Mouse (Mus musculus): ENCODE results near the gene Smad3.

Smad3 gene

DNA sequence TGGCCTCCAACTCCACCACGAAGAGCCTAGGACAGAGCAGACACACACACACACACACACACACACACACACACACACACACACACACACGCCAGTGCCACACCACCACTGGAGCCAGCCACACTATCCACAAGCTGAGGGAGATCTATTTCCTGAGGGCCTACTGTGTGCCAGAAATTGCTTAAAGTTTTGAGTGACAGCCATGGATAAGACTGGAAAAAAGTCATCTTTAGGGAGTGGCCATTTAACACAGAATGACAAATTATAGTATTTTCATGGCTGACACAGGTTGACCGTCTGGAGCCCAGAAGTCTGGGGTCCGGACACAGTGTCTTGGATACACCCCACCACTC, 55.9 kb downstream of the Smad3 start:
- DNase-seq (ENCODE audit: low spot score in 2 of 2), result no peak

DNA sequence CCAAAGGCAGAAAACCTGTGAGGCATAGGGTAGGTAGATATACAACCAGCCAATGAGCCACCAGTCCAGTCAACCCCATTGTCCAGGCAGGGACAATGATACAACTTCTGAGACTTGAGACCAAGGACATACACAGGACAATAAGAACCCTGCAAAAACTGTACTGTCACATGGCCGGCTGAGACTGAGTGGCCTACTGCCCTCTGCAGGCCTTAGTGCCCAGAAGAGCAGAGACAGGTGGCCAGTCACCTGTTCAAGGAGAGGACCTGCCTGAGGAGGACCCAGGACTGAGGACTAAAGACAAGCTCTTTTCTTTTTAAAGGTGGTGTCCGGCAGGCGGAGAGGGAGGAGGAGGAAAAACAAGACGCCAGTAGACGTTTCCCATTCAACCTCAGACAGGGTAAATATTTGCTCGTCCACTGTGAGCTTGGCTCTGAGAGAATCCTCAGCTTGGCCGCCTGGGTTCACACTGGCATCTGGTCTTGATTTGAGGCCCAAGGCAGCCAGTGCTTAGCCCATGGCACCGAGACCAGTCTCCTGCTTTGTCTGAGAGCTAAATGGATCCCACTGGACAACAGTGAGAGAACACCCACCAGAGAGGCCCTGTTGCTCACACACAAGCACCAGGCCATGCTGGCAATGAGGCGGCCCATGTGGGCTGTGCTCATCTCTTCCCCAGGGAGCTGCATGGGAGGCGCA, 56.4 kb downstream of the Smad3 start:
- no peak for DNase-seq (ENCODE audit: low spot score in 2 of 2)

DNA sequence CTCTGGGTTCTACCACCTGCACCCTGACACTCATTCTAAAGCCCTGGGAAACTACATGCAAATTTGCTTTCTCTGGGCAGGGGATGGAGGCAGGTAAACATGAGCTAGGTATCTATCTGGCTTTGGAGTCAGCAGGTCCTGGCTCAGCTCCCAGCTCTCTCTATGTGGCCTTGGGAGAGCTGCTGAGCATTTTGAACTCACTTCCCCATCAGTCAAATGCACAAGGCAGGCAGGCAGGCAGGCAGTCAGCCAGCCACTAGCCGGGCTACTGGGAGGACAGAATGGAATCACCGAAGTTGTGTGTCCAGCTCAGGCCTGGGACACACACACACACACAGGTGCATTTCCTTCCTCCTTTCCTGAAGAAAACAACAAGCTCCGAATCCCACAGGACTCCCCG, 58.6 kb downstream of the Smad3 start:
- no peak for DNase-seq (ENCODE audit: low spot score in 2 of 2)

- no peak for DNase-seq (ENCODE audit: low spot score in 2 of 2)
Measured at GRCm38 (mm10) chr9:63698320-63699045, 59.3 kb downstream of the Smad3 start.

- no peak for DNase-seq (ENCODE audit: low spot score in 2 of 2)
Measured at GRCm38 (mm10) chr9:63697606-63698005, 60.2 kb downstream of the Smad3 start.

DNA sequence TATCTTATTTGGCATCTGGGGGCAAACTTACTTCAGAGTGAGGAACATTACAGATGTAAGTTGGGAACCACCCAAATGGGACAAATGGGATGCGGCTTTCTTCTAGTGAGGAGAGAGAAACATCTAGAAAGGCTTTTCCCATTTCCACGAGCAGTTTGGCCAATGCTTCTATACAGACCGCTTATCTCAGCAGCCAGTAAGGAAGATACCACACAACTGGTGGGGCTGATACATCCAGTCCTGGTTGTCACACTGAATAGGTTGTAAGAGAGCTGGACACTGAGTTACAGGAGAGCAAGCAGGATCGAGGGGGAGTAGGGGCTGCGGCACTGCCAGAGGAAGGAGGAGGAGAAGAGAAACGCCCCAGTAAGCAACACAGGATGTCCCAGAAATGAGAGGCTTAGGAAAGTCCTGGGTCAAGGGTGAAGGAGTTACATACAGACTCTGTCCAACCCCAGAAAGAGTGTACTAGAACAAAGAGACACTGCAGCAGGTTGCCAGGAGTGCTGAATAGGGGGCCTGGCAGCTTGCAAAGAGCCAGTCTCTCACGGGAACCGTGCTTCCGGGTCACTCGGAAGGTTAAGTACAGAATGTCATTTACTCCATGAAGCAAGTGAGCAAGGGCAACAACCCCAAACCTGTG, 61.2 kb downstream of the Smad3 start:
- no peak for DNase-seq (ENCODE audit: low spot score in 2 of 2)

GRCm38 (mm10) chr9:63691960-63692359, 65.8 kb downstream of the Smad3 start:
- DNase-seq (ENCODE audit: low spot score in 2 of 2), result no peak

DNA sequence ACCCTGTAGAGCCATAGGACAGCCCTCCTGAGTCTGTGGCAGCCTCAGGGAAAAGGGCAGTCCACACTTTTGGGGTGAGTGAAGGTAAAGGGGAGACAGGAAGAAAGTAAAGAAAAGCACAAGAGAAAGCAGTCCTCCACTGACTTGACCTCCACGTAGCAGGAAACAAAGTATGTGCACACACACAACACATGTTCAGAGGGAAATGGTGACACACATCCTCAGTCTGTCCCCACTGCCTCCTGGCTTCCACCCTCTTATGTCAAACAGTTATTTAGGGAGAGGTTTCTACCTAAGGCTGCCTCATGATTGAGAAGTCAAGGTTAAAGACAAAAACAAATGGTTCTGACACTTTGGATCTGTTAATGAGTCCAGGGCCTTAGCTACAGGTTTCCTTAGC, 67.3 kb downstream of the Smad3 start:
- no peak for DNase-seq (ENCODE audit: low spot score in 2 of 2)

GRCm38 (mm10) chr9:63687413-63688015, 70.3 kb downstream of the Smad3 start:
- no peak for DNase-seq (ENCODE audit: low spot score in 2 of 2)

DNA sequence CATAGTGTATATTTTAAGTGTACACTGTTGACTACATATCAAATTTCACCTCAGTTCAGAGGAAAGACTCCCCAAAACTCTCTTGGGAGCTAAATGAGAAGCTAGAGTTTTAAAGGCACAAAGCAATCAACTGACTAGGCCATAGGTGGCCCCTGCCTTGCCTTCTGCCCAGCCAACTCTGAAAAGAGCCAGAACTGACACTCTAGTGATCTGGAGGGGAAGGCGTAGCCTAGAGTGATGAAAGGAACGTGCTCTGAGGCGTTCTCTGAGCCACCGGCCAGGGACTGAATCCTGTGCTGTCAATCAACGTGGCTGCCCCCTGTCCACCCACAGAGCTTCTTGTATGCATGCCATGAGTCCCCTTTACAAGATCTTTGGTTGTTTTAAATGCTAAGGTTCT, 72.4 kb downstream of the Smad3 start:
- no peak for DNase-seq (ENCODE audit: low spot score in 2 of 2)

DNA sequence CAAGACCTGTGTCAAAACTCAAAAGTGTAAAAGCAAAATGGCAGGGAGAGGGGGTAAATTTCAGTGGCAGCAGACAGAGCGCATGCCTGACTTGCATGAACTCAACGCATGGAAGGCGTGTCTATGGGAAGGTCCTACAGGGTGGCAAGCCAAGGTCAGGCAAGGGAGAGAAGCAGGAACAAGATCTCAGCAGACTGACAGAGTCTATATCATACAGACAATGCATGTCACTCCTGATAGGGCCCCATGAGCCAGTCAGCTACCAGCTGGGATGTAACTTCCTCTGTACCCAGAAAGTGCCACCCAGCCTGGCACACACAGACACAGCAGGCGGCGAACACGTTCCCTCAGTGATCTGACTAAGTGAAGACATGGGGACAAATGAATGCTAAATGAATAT, 73.5 kb downstream of the Smad3 start:
- DNase-seq (ENCODE audit: low spot score in 2 of 2), result no peak

DNA sequence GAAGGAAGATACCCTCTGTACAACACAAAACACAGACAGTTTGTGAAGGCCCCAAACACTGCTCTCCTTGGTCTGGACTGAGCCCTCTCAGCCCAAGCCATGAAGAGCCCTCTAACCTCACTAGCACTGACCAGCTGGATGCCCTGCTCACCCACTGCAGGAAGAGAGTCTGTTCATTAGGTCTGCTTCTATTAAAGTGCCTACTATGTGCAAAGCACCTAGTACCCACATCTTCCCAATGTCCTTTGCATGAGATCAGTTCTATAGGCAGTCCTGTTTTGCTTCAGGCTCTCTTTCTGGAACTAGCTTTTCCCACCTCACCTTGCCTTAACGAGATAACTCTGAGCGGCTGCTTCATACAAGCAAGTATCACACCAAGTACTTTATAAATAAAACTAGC, 74.9 kb downstream of the Smad3 start:
- DNase-seq (ENCODE audit: low spot score in 2 of 2), result no peak

DNA sequence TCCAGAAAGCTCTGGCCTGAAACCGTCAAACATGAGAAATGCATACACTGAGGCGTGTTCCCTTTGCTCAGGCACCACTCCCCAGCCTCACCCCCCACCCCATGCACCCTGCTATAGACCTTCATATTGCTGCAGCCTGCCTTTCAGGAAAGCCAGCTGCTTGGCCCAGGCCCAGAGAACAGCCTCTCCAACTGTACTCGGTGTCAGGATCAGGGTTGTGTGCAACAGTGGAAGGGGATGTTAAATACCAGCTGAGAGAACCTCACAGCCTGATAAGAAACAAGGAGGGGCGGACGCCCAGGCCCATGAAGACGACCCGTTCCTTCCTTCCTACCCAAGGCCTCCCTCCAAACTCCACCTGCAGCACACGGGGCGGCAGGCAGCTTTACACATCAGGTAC, 75.5 kb downstream of the Smad3 start:
- no peak for DNase-seq (ENCODE audit: low spot score in 2 of 2)

DNA sequence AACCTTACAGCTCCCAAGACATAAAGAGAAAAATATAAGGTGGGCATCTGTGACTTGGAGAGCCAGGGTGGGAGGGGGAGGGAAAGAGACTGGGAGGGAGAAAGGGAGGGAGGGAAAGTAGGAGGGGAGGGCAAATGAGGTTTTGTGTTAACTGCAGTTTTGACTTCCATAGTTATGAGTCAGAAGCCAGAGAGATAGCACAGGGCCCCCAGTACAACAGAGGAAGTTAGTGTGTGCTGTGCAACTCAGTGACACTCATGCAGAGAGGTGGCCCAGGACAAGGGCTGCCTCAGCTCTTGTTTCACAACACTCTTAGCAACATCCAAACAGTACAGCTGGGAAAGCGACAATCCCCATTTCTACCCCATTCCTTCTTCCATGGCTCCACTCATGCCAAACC, 79.7 kb downstream of the Smad3 start:
- no peak for DNase-seq (ENCODE audit: low spot score in 2 of 2)

DNA sequence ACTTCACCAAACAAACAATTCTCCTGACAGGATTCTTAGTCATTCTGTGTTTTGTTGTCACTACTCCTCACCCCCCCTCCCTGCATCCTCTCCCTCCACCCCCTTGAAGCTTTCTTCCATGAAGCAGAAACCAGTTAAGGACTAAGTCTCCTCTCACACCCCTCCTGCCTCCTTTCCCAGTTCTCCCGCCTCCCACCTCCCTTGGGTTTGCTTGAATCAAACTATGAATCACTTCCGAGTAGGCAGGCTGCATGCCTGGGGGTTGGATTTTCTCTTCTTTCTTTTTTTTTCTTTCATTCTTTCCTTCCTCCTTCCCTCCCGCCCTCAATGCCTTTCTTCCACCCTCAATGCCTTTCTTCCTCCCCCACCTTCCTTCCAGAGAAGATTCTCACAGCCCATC, 80.2 kb downstream of the Smad3 start:
- no peak for DNase-seq (ENCODE audit: low spot score in 2 of 2)

DNA sequence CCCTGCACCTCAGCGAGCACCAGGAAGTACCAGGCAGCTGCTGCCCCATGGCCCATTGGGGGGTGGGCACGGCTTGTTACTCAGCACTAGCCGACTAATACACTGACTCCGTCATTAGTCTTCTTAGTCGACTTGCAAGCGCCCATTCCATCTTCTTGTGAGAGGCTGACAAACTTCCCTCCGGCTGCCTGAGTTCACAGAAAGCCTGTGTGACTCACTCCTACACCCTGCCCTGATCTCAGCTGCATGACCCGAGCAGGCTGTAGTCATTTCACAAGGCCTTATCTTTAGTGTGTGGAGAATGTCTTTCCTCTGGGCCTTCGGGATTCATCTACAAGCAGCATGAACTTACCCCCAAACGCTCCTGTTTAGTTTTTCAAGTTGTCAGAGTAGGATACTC, 83.2 kb downstream of the Smad3 start:
- no peak for DNase-seq (ENCODE audit: low spot score in 2 of 2)

- no peak for DNase-seq (ENCODE audit: low spot score in 2 of 2)
Measured at GRCm38 (mm10) chr9:63673494-63673805, 84.3 kb downstream of the Smad3 start.

DNA sequence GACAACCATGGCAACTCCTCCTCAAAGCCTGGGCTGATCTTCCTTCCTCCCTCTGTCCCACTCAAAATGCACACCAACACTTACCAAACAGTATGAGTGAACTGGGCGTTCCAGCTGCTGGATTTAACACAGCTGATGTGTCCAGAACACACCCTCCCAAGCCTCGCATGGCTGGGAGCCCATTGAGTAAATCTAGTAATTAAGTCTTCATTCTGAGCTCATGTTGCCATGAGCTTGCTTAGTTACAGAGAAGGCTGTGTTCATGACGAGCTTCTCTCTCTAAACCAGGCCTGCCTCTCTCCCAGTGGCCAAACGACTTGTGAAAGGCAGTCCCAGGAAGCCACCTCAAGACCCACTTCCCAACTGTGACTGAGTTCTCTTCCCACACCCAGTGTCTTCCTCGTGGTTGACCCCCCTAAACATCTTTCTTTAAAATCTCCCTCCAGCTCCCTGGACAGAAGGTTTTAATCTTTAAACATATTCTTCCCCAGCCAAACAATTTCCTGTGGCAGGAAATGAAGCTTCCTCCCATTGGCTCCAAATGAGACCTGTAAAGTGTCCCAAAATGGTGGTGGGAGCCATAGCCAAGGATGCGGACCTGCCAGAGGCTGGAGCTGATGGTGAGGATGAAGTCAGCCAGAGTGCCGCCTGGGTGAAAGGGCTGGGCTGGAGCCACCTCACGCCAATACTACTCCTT, 84.8 kb downstream of the Smad3 start:
- no peak for DNase-seq (ENCODE audit: low spot score in 2 of 2)

- no peak for DNase-seq (ENCODE audit: low spot score in 2 of 2)
Measured at GRCm38 (mm10) chr9:63669816-63670215, 88.0 kb downstream of the Smad3 start.

DNA sequence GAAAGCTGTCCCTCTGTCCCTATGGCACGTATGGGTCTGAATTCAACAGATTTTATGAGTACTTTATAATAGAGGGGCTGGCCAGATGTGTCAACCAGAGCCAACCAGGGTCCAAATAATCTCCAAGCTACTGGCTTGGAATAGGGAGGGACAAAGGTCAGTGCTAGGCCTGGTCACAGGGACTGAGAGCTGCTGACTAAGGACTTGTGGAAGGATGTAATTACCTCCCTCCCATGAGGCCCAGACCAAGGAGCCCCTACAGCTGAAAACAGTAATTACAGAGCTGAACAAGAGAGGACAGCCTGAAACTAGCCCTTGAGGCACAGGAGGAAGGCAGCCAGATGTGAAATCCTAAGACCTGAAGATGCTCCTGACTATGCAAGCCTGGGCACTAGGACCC, 89.2 kb downstream of the Smad3 start:
- DNase-seq (ENCODE audit: low spot score in 2 of 2), result no peak

DNA sequence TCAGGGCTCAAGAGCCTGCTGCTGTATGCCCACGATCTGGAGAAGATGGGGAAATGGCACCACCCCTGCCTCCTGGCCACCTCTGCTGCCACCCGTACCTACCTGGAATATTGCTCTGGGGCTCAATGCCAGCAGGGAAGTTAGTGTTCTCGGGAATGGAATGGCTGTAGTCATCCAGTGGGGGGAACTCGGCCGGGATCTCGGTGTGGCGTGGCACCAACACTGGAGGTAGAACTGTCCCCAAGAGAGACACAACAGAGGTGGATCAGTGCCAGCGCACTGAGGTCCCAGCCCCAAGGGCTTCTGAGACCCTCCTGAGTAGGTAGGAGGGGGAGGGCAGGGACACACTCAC, 90.4 kb downstream of the Smad3 start:
- no peak for DNase-seq (ENCODE audit: low spot score in 2 of 2)

DNA sequence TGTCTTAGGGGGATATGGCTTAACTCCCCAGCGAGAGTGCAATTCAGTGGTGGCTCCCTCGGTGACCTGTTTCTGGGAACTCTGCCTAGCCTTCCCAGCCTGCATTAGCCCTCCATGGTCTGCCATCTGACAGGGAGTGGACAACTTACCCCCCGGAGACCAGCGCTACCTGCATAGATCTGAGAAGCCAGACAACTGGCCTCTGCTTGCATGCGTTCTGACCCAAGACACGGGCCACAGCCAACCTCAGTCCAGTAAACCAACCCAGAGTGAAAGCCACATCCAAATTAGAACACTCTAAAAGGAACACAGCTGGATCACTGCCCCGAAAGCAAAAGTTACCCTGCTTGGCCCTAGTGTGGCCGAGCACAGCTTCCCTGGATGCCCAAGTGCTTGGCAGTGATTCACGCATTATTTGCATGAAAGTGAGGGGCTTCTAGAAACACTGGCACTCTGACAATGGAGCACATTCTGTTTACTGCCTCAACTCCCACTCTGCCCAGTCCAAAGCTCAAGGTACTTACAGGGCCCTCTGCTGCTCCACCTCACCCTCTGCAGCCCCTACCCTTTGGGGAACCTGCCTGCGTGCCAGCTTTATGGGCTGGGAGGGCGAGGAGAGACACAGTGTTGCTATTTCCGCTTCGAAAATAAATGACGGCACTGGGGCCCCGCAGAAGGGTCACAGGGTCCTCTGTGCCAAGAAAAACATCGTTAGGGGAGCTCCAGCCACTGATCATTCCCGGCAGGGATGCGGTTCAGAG, 91.0 kb downstream of the Smad3 start:
- DNase-seq (ENCODE audit: low spot score in 2 of 2), result no peak
